Mouse (Mus musculus): ENCODE results near the gene Tipin. TPM values are rescaled to one million over a fixed set of nuclear protein-coding genes. Genes with fewer than 3 reads are reported as not detected.

Gene Tipin
- polyA plus RNA-seq, 1 experiment from 2014 or later, result 264 TPM

- Histone ChIP-seq H3K9me3 (no peaks in the 10 kb centered on the region), H3K4me3 (replicated peaks) (no peak overlapping the region), H3K4me1 (replicated peaks) (peaks cover 9% of the 10 kb centered on the region; the same call in 1 of the 2 replicates), H3K27ac (no peak overlapping the region), H3K9ac (replicated peaks) (no peak overlapping the region), H3K4me2 (no peak overlapping the region), H3K36me3 (no peaks in the 10 kb centered on the region), H3K27me3 (no peaks in the 10 kb centered on the region)
- 21% methylated on average over 5 of the region's 5 CpGs for WGBS
- no peak for ATAC-seq (ENCODE audit: insufficient number of reproducible peaks, insufficient read depth, low FRiP score, low TSS enrichment, low read depth)
These were observed 68.1 kb downstream of the Tipin start for GRCm38 (mm10) chr9:64349490-64349889.

DNA sequence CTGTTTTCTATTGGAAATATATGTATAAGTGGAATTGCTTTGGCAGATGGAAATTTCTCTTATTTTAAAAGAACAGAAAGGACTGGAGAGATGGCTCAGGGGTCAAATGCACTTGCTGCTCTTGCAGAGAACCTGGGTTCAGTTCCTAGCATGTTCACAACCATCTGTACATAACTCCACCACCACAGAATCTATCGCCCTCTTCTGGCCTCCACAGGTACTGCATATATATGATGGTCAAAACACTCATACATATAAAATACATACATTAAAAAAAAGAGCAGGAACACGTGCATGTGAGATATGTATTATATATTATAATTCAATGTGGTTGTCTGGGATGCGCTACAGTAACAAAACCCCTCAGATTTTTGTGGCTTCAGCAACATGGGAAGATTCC lies 69.8 kb downstream of the Tipin start:
- Histone ChIP-seq H3K9me3 (no peaks in the 10 kb centered on the region), H3K9ac (replicated peaks) (no peak overlapping the region), H3K36me3 (no peaks in the 10 kb centered on the region), H3K4me1 (replicated peaks) (peaks cover 9% of the 10 kb centered on the region; the same call in 1 of the 2 replicates), H3K4me3 (replicated peaks) (no peak overlapping the region), H3K27me3 (no peaks in the 10 kb centered on the region), H3K4me2 (no peak overlapping the region), H3K27ac (no peak overlapping the region)
- no peak for ATAC-seq (ENCODE audit: insufficient number of reproducible peaks, insufficient read depth, low FRiP score, low TSS enrichment, low read depth)
- 42% methylated on average over 3 of the region's 3 CpGs for WGBS

Other genes starting within 250 kb of the Tipin start
- not detected in 2 replicates for gene Lctl, start 164.4 kb upstream of the Tipin start, polyA plus RNA-seq (2016; fragmentation: Nextera tagmentation; extraction: Ambion mirVana)
- 29.5 and 32.5 TPM in 2 replicates for gene Zwilch, start 108.5 kb upstream of the Tipin start, polyA plus RNA-seq (2016; fragmentation: Nextera tagmentation; extraction: Ambion mirVana)
- gene Rpl4, start 108.2 kb upstream of the Tipin start, polyA plus RNA-seq (2016; fragmentation: Nextera tagmentation; extraction: Ambion mirVana), result 1,142 and 1,161 TPM in 2 replicates
- 28.3 and 29.3 TPM in 2 replicates for gene Snapc5, start 102.3 kb upstream of the Tipin start, polyA plus RNA-seq (2016; fragmentation: Nextera tagmentation; extraction: Ambion mirVana)
- gene Uchl4, start 46.4 kb upstream of the Tipin start, polyA plus RNA-seq (2016; fragmentation: Nextera tagmentation; extraction: Ambion mirVana), result 3.8 and 4.8 TPM in 2 replicates
- 71.6 and 77.1 TPM in 2 replicates for gene Map2k1, start 27.9 kb upstream of the Tipin start, polyA plus RNA-seq (2016; fragmentation: Nextera tagmentation; extraction: Ambion mirVana)
- 22.3 and 22.5 TPM in 2 replicates for gene Dis3l, start 59.7 kb downstream of the Tipin start, polyA plus RNA-seq (2016; fragmentation: Nextera tagmentation; extraction: Ambion mirVana)
- 0.97 and 1.1 TPM in 2 replicates for gene Megf11, start 104.0 kb downstream of the Tipin start, polyA plus RNA-seq (2016; fragmentation: Nextera tagmentation; extraction: Ambion mirVana)